Mouse (Mus musculus) subcutaneous adipose tissue, adult 2 months (tissue): ENCODE data around the gene Nutf2-ps1. TPM values are rescaled to one million over a fixed set of nuclear protein-coding genes. Genes with fewer than 3 reads are reported as not detected.

Experiments used
- polyA plus RNA-seq: library from polyadenylated mRNA; depleted of rRNA; stranded (reverse); fragments of >200 nt; gene quantifications from 2 replicates; pipeline ENCODE4 v1.2.3, GENCODE M21; 2012; ENCODE audit warnings: low replicate concordance; rRNA removed

Gene Nutf2-ps1
- 127 and 165 TPM in 2 replicates for polyA plus RNA-seq

GRCm38 (mm10) chr19:53588968-53589367 lies at the start of gene Nutf2-ps1:
Gene Nutf2-ps1, minus strand, starts transcription at chr19:53589068.

GRCm38 (mm10) chr19:53599757-53600539 lies 11.1 kb upstream of the Nutf2-ps1 start, which contains the start of gene Smc3:
Gene Smc3, plus strand, starts transcription at chr19:53600398.

Other genes starting within 250 kb of the Nutf2-ps1 start
- gene Gm10197, start 217.3 kb downstream of the Nutf2-ps1 start, polyA plus RNA-seq: not detected in 2 replicates
- 5.2 and 6.7 TPM in 2 replicates for gene Smndc1, start 198.5 kb downstream of the Nutf2-ps1 start, polyA plus RNA-seq
- gene Dusp5, start 60.0 kb downstream of the Nutf2-ps1 start, polyA plus RNA-seq: 2.3 and 4.3 TPM in 2 replicates
- 3.5 and 7.3 TPM in 2 replicates for gene Smc3, start 11.3 kb upstream of the Nutf2-ps1 start, polyA plus RNA-seq
- gene Rbm20, start 88.2 kb upstream of the Nutf2-ps1 start, polyA plus RNA-seq: 0.37 and 6.3 TPM in 2 replicates